Mouse (Mus musculus): ENCODE measurements around the gene Mok. TPM values are rescaled to one million over a fixed set of nuclear protein-coding genes. Genes with fewer than 3 reads are reported as not detected.

The Mok gene
- polyA plus RNA-seq, 1 experiment from 2014 or later = 5.9 TPM

DNA sequence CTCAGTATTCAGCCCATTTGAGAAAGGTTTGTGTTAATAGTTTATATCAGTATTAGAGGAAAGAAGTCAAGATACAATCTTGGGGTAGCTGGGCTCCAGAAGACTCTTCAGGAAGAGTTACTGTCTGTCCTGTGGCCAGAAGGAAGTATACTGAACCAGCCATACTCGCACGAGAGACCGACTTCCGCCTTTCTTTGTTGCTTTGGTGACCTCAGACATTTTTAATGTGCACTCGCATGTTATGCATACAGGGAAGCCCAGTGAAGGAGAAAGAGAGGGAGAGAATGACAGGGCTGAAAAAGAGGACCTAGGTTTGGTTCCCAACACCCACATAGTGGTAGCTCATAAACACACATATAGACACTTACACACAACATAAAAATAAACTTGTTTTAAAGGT lies 76.2 kb downstream of the Mok start:
- 82% methylated on average over 5 of the region's 5 CpGs for WGBS
- TF ChIP-seq CTCF (IDR thresholded peaks at IDR 0.05; ENCODE audit: low read depth) = no peak
- no peak overlapping the region for H3K4me2 ChIP-seq

DNA sequence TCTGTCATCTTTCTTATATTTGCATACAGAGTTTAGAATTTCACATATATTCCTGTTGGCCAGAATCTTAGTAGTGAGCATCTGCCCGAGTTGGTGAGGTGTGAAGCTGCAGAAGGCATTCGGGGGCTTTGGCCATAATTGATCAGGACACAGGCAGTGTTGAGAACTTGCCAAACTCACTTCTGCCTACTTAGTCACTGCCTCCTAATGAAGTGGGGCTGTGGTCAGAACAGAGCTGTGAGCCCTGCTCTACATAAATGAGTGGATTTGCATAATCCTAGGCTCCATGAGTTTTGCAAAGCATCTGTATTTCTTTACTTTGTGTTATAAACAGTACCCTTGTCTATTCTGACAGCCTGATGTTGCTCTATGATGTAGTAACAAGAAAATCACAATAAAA lies 78.4 kb downstream of the Mok start:
- no peak for ATAC-seq (ENCODE audit: insufficient read depth)
- Histone ChIP-seq H3K4me2 (no peak overlapping the region), H3K27me3 (ENCODE audit: insufficient read depth, low read length) (no peaks in the 10 kb centered on the region), H3K4me3 (ENCODE audit: low read depth, low read length) (no peak overlapping the region), H3K9me3 (ENCODE audit: low read depth, low read length) (no peaks in the 10 kb centered on the region), H3K27ac (ENCODE audit: low read depth) (no peak overlapping the region), H3K4me1 (ENCODE audit: insufficient read depth) (no peaks in the 10 kb centered on the region), H3K9ac (no peak overlapping the region), H3K36me3 (ENCODE audit: insufficient read depth) (no peaks in the 10 kb centered on the region)
- 72% methylated on average over 2 of the region's 2 CpGs for WGBS
- TF ChIP-seq CTCF (IDR thresholded peaks at IDR 0.05; ENCODE audit: low read depth) = no peak
- no peak for DNase-seq

More for the DNA sequence above, 76.2 kb downstream of the Mok start:
- ATAC-seq (ENCODE audit: insufficient read depth) (no peak), DNase-seq (no peak)
- H3K9me3 ChIP-seq (ENCODE audit: low read depth, low read length) = no peaks in the 10 kb centered on the region
- no peaks in the 10 kb centered on the region for H3K4me1 ChIP-seq (ENCODE audit: insufficient read depth)
- no peak overlapping the region for H3K4me3 ChIP-seq (ENCODE audit: low read depth, low read length)
- no peak overlapping the region for H3K9ac ChIP-seq
- H3K27me3 ChIP-seq (ENCODE audit: insufficient read depth, low read length) = no peaks in the 10 kb centered on the region
- no peak overlapping the region for H3K27ac ChIP-seq (ENCODE audit: low read depth)
- H3K36me3 ChIP-seq (ENCODE audit: insufficient read depth) = no peaks in the 10 kb centered on the region

DNA sequence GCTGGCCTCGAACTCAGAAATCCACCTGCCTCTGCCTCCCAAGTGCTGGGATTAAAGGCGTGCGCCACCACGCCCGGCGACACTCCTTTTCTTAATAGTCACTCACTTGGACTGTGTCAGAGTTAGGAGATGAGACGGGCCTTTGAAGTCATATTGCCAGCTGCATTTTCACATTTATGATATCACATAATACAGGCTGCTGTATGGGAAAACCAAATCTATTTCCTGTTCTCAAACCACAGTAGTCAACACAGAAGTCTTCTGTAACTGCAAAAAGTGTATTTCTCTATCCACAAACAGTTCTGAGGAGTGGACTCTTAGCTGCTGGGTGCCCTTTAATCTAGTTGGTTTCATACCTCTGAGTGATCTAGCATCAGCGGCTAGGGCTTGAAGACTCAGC lies 81.8 kb downstream of the Mok start:
- Histone ChIP-seq H3K4me2 (no peak overlapping the region), H3K4me1 (ENCODE audit: insufficient read depth) (no peaks in the 10 kb centered on the region), H3K9ac (no peak overlapping the region), H3K27me3 (ENCODE audit: insufficient read depth, low read length) (no peaks in the 10 kb centered on the region), H3K9me3 (ENCODE audit: low read depth, low read length) (no peaks in the 10 kb centered on the region), H3K27ac (ENCODE audit: low read depth) (no peak overlapping the region), H3K4me3 (ENCODE audit: low read depth, low read length) (no peak overlapping the region), H3K36me3 (ENCODE audit: insufficient read depth) (no peaks in the 10 kb centered on the region)
- DNase-seq (no peak), ATAC-seq (ENCODE audit: insufficient read depth) (no peak)
- TF ChIP-seq CTCF (IDR thresholded peaks at IDR 0.05; ENCODE audit: low read depth) = no peak
- WGBS = 92% methylated on average over 7 of the region's 8 CpGs

Other genes with a start within 250 kb of the Mok start
- 59.0 and 72.3 TPM in 2 replicates for gene Dync1h1, start 239.5 kb downstream of the Mok start, polyA plus RNA-seq (2014; fragmentation: Nextera tagmentation; extraction: Ambion mirVana)
- 0.34 TPM in 1 of 2 replicates, not detected in the other for gene 1700001K19Rik, start 158.3 kb downstream of the Mok start, polyA plus RNA-seq (2014; fragmentation: Nextera tagmentation; extraction: Ambion mirVana)
- gene Hsp90aa1, start 138.2 kb downstream of the Mok start, polyA plus RNA-seq (2014; fragmentation: Nextera tagmentation; extraction: Ambion mirVana) = 829 and 905 TPM in 2 replicates
- 23.3 and 25.4 TPM in 2 replicates for gene Wdr20, start 103.0 kb downstream of the Mok start, polyA plus RNA-seq (2014; fragmentation: Nextera tagmentation; extraction: Ambion mirVana)
- gene Zfp839, start 9.3 kb upstream of the Mok start, polyA plus RNA-seq (2014; fragmentation: Nextera tagmentation; extraction: Ambion mirVana) = 4.4 and 5.2 TPM in 2 replicates
- gene Cinp, start 48.2 kb upstream of the Mok start, polyA plus RNA-seq (2014; fragmentation: Nextera tagmentation; extraction: Ambion mirVana) = 91.8 and 94.0 TPM in 2 replicates
- gene Tecpr2, start 48.3 kb upstream of the Mok start, polyA plus RNA-seq (2014; fragmentation: Nextera tagmentation; extraction: Ambion mirVana) = 4.0 and 5.2 TPM in 2 replicates
- 11.2 and 14.2 TPM in 2 replicates for gene Ankrd9, start 138.1 kb upstream of the Mok start, polyA plus RNA-seq (2014; fragmentation: Nextera tagmentation; extraction: Ambion mirVana)
- 14.4 and 17.0 TPM in 2 replicates for gene Rcor1, start 198.4 kb upstream of the Mok start, polyA plus RNA-seq (2014; fragmentation: Nextera tagmentation; extraction: Ambion mirVana)